ENCODE assay signal across 9 mouse cellular contexts in the genomic region with DNA sequence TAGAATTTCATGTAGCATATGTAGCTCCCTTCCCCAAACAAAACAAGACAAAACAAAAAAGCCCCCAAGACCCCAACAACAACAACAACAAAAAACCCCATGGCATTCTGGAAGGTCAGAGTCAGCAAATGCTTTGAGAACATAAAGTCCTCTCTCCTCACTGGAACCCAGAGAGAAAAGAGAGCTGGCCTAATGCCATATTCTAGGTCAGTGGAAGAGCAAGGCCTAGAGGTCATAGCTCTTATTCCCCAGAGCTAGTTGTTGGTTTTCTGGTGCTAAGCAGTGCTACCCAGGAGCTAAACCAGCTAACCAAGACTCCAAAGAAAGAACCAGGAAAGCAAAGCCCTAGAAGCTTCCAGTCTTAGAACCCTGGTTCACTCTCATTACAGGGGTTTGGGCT. TPM values are rescaled to one million over a fixed set of nuclear protein-coding genes. Genes with fewer than 3 reads are reported as not detected.
DNase-seq lines count a peak whose midpoint lies in the region; ATAC-seq lines count a peak whose summit lies in the region.
"Had no signal": no experiment of that assay in that cellular context is flagged by ENCODE, and none has a peak within 500 bp of the region (broad histone marks: within the 10 kb centered on the region; RNA-seq: fewer than 3 reads in every experiment).

No protein-coding gene starts in this region.

- intact Hi-C loops in heart, postnatal 36 days (cut with DNase I), result loop anchor here (5.0 to 10.0 kb wide), 3 partner anchors 132 to 558 kb away; a partner anchor contains a TSS

- peak overlapping the region; percentile 76 for H3K9ac ChIP-seq in heart, embryonic 12.5 days
- peak overlapping the region; percentile 76 for H3K9ac ChIP-seq in embryonic facial prominence, embryonic 13.5 days
- peak overlapping the region; percentile 68 for H3K9ac ChIP-seq in intestine, embryonic 16.5 days (ENCODE audit: low read depth, low read length)
- peak overlapping the region; percentile 53 for H3K9ac ChIP-seq in midbrain, embryonic 14.5 days (replicated peaks; ENCODE audit: low read length)

- no peaks in the 10 kb centered on the region; the same call in 1 of the 2 replicates for H3K27me3 ChIP-seq in heart, embryonic 12.5 days (replicated peaks)
- peaks cover 4% of the 10 kb centered on the region; the same call in 1 of the 2 replicates for H3K27me3 ChIP-seq in embryonic facial prominence, embryonic 13.5 days
- no peaks in the 10 kb centered on the region; the same call in 1 of the 2 replicates for H3K27me3 ChIP-seq in intestine, embryonic 16.5 days (replicated peaks; ENCODE audit: control insufficient read depth, insufficient read depth, low read length)
- H3K27me3 ChIP-seq in midbrain, embryonic 14.5 days (ENCODE audit: control insufficient read depth, insufficient read depth, low read length), result no peaks in the 10 kb centered on the region

- DNase-seq in heart, postnatal 36 days, result no peak
- DNase-seq in midbrain, embryonic 14.5 days, result no peak
- DNase-seq in spleen, adult 18-20 months, result no peak
- no peak for DNase-seq in urinary bladder, postnatal 10 days (ENCODE audit: low spot score)
- no peak for DNase-seq in thymus, adult 18-20 months

- H3K4me3 ChIP-seq in heart, embryonic 12.5 days, result peak overlapping the region; percentile 73
- H3K4me3 ChIP-seq in embryonic facial prominence, embryonic 13.5 days, result peak overlapping the region; percentile 59
- peak overlapping the region; percentile 62 for H3K4me3 ChIP-seq in intestine, embryonic 16.5 days (ENCODE audit: low read length)
- H3K4me3 ChIP-seq in midbrain, embryonic 14.5 days (replicated peaks; ENCODE audit: low read depth, low read length), result peak overlapping the region; percentile 51

- no peak for ATAC-seq in heart, embryonic 12.5 days (ENCODE audit: insufficient number of reproducible peaks, low FRiP score)
- no peak for ATAC-seq in embryonic facial prominence, embryonic 13.5 days (ENCODE audit: insufficient number of reproducible peaks, insufficient read depth, low FRiP score, low TSS enrichment, low read depth)
- ATAC-seq in intestine, embryonic 16.5 days, result no peak
- ATAC-seq in midbrain, embryonic 14.5 days (ENCODE audit: low FRiP score, low TSS enrichment), result no peak

- peak overlapping the region; percentile 86 for H3K27ac ChIP-seq in heart, embryonic 12.5 days (ENCODE audit: poor library complexity, severe bottlenecking)
- no peak overlapping the region for H3K27ac ChIP-seq in embryonic facial prominence, embryonic 13.5 days
- H3K27ac ChIP-seq in intestine, embryonic 16.5 days (ENCODE audit: low read length), result peak overlapping the region; percentile 86; the same call in 1 of the 2 replicates
- H3K27ac ChIP-seq in midbrain, embryonic 14.5 days (replicated peaks; ENCODE audit: low read depth, low read length), result peak overlapping the region; percentile 91

- H3K36me3 ChIP-seq in heart, embryonic 12.5 days, result peaks cover 34% of the 10 kb centered on the region
- peaks cover 11% of the 10 kb centered on the region for H3K36me3 ChIP-seq in embryonic facial prominence, embryonic 13.5 days
- H3K36me3 ChIP-seq in intestine, embryonic 16.5 days (ENCODE audit: control insufficient read depth, insufficient read depth, low read length), result peaks cover 4% of the 10 kb centered on the region; the same call in 1 of the 2 replicates
- peaks cover 25% of the 10 kb centered on the region for H3K36me3 ChIP-seq in midbrain, embryonic 14.5 days (ENCODE audit: control insufficient read depth, insufficient read depth, low read length)

- peak overlapping the region; percentile 74 for H3K4me2 ChIP-seq in heart, embryonic 12.5 days
- H3K4me2 ChIP-seq in embryonic facial prominence, embryonic 13.5 days, result peak overlapping the region; percentile 61
- peak overlapping the region; percentile 67 for H3K4me2 ChIP-seq in intestine, embryonic 16.5 days (ENCODE audit: low read depth, low read length)
- peak overlapping the region; percentile 58 for H3K4me2 ChIP-seq in midbrain, embryonic 14.5 days (ENCODE audit: low read length)

- H3K4me1 ChIP-seq in heart, embryonic 12.5 days (replicated peaks), result peaks cover 22% of the 10 kb centered on the region
- peaks cover 8% of the 10 kb centered on the region; the same call in 1 of the 2 replicates for H3K4me1 ChIP-seq in embryonic facial prominence, embryonic 13.5 days
- peaks cover 11% of the 10 kb centered on the region; the same call in 1 of the 2 replicates for H3K4me1 ChIP-seq in intestine, embryonic 16.5 days (ENCODE audit: control insufficient read depth, insufficient read depth, low read length)
- peaks cover 17% of the 10 kb centered on the region; the same call in 1 of the 2 replicates for H3K4me1 ChIP-seq in midbrain, embryonic 14.5 days (ENCODE audit: control insufficient read depth, insufficient read depth, low read length)

- H3K9me3 ChIP-seq in heart, embryonic 12.5 days (replicated peaks), result no peaks in the 10 kb centered on the region
- no peaks in the 10 kb centered on the region for H3K9me3 ChIP-seq in embryonic facial prominence, embryonic 13.5 days
- no peaks in the 10 kb centered on the region for H3K9me3 ChIP-seq in intestine, embryonic 16.5 days (ENCODE audit: control insufficient read depth, low read length)
- no peaks in the 10 kb centered on the region for H3K9me3 ChIP-seq in midbrain, embryonic 14.5 days (ENCODE audit: control insufficient read depth, low read length)

RNA-seq across cellular contexts. Expression of a gene that starts 1.0 kb away (rescaled TPM):
- polyA plus RNA-seq in heart, embryonic 12.5 days (2016; fragmentation: Nextera tagmentation; extraction: Ambion mirVana), result 270 and 279 TPM in 2 replicates
- total RNA-seq in heart, postnatal 36 days (2021), result 100 to 1,000 TPM; 621 to 648 TPM
- 204 and 207 TPM in 2 replicates for polyA plus RNA-seq in embryonic facial prominence, embryonic 13.5 days (2015; fragmentation: Nextera tagmentation; extraction: Ambion mirVana)
- 267 and 269 TPM in 2 replicates for polyA plus RNA-seq in intestine, embryonic 16.5 days (2015; fragmentation: Nextera tagmentation; extraction: Ambion mirVana)
- 248 and 252 TPM in 2 replicates for polyA plus RNA-seq in midbrain, embryonic 14.5 days (2014; fragmentation: Nextera tagmentation; extraction: Ambion mirVana)

RNA-seq across cellular contexts. Expression of a gene that starts 1.2 kb away (rescaled TPM):
- polyA plus RNA-seq in heart, embryonic 12.5 days (2016; fragmentation: Nextera tagmentation; extraction: Ambion mirVana), result 144 and 145 TPM in 2 replicates
- total RNA-seq in heart, postnatal 36 days (2021), result 10 to 100 TPM; 79.0 to 89.6 TPM
- 182 and 192 TPM in 2 replicates for polyA plus RNA-seq in embryonic facial prominence, embryonic 13.5 days (2015; fragmentation: Nextera tagmentation; extraction: Ambion mirVana)
- 269 TPM in 2 replicates for polyA plus RNA-seq in intestine, embryonic 16.5 days (2015; fragmentation: Nextera tagmentation; extraction: Ambion mirVana)
- 152 and 162 TPM in 2 replicates for polyA plus RNA-seq in midbrain, embryonic 14.5 days (2014; fragmentation: Nextera tagmentation; extraction: Ambion mirVana)

RNA-seq across cellular contexts. Expression of a gene that starts 11.5 kb away (rescaled TPM):
- polyA plus RNA-seq in heart, embryonic 12.5 days (2016; fragmentation: Nextera tagmentation; extraction: Ambion mirVana), result 72.5 and 75.2 TPM in 2 replicates
- 10 to 100 TPM; 31.0 to 33.7 TPM for total RNA-seq in heart, postnatal 36 days (2021)
- 3.0 and 3.5 TPM in 2 replicates for polyA plus RNA-seq in embryonic facial prominence, embryonic 13.5 days (2015; fragmentation: Nextera tagmentation; extraction: Ambion mirVana)
- polyA plus RNA-seq in intestine, embryonic 16.5 days (2015; fragmentation: Nextera tagmentation; extraction: Ambion mirVana), result 0.99 and 1.9 TPM in 2 replicates
- 1.5 and 2.5 TPM in 2 replicates for polyA plus RNA-seq in midbrain, embryonic 14.5 days (2014; fragmentation: Nextera tagmentation; extraction: Ambion mirVana)
- total RNA-seq: granulocyte monocyte progenitor cell, adult 5-6 weeks had no signal

RNA-seq across cellular contexts. Expression of a gene that starts 28.8 kb away (rescaled TPM):
- polyA plus RNA-seq in heart, embryonic 12.5 days (2016; fragmentation: Nextera tagmentation; extraction: Ambion mirVana), result 0.43 and 0.62 TPM in 2 replicates
- 1 to 10 TPM; 1.6 to 2.1 TPM for total RNA-seq in heart, postnatal 36 days (2021)
- polyA plus RNA-seq in embryonic facial prominence, embryonic 13.5 days (2015; fragmentation: Nextera tagmentation; extraction: Ambion mirVana), result 0.41 and 0.46 TPM in 2 replicates
- polyA plus RNA-seq in intestine, embryonic 16.5 days (2015; fragmentation: Nextera tagmentation; extraction: Ambion mirVana), result 0.33 and 0.46 TPM in 2 replicates
- 0.12 and 0.19 TPM in 2 replicates for polyA plus RNA-seq in midbrain, embryonic 14.5 days (2014; fragmentation: Nextera tagmentation; extraction: Ambion mirVana)

RNA-seq across cellular contexts. Expression of a gene that starts 39.1 kb away (rescaled TPM):
- 0.42 and 0.54 TPM in 2 replicates for polyA plus RNA-seq in heart, embryonic 12.5 days (2016; fragmentation: Nextera tagmentation; extraction: Ambion mirVana)
- total RNA-seq in heart, postnatal 36 days (2021), result 1 to 10 TPM; 1.4 to 1.5 TPM
- polyA plus RNA-seq in embryonic facial prominence, embryonic 13.5 days (2015; fragmentation: Nextera tagmentation; extraction: Ambion mirVana), result 1.7 and 2.1 TPM in 2 replicates
- polyA plus RNA-seq in intestine, embryonic 16.5 days (2015; fragmentation: Nextera tagmentation; extraction: Ambion mirVana), result 0.39 and 0.53 TPM in 2 replicates
- polyA plus RNA-seq in midbrain, embryonic 14.5 days (2014; fragmentation: Nextera tagmentation; extraction: Ambion mirVana), result 5.9 and 20.8 TPM in 2 replicates

Comparison
In these comparisons a context has a peak if more than half of its experiments do, and no peak if none do; other contexts are left out.
1. RNA of a gene that starts 11.5 kb away (polyA plus RNA-seq): 72.5 to 75.2 TPM in heart, embryonic 12.5 days; 3.0 to 3.5 TPM in embryonic facial prominence, embryonic 13.5 days, 1.5 to 2.5 TPM in midbrain, embryonic 14.5 days and 0.99 to 1.9 TPM in intestine, embryonic 16.5 days; every median in the first group is over 10 times any median in the second.
2. Peak in every context shown above with its lines, with median percentiles within 50 percentile points of each other: H3K4me2 ChIP-seq, H3K4me3 ChIP-seq and H3K9ac ChIP-seq.